Mouse (Mus musculus) spleen, adult 2 months (tissue): Measurements from ENCODE around the gene Zcchc24.

Source experiments
- CTCF ChIP-seq: fragments of 200-500 bp; IDR thresholded peaks from 2 replicates; pipeline ENCODE4 v1.5.1; 2011; ENCODE audit warnings: mild to moderate bottlenecking, inconsistent platforms; ENCODE audit not compliant: insufficient read depth, insufficient read length, insufficient replicate concordance; ENCODE audit errors: extremely low read depth
- POLR2A ChIP-seq: fragments of 200-500 bp; IDR thresholded peaks from 2 replicates; pipeline ENCODE4 v1.6.1; 2011; ENCODE audit warnings: low read depth, low read length, inconsistent platforms

DNA sequence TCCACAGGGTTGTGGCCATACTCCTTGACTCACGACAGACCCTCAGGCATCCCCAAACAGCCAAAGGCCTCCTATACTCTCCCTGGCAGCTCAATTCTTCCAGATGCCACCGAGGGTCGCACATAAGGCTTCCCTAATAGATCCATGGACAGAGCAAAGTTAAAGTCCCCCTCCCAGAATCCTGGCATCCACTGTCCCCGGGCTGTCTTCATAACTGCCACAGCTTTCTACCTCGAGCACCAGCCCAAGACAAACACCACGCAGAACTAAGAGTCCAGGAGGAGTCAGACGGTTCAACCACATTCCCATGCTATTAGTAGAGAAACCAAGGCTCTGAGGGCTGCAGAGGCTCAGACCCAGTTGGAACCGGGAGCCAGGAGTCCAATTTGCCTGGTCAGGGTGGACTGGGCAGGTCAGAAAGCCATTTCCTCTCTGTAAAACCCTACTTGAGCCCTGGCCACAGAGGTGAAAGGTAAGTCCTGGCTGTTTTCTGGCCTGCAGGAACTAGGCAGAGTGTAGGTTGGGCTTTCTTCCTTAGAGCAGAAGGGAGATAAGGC lies 8.8 kb downstream of the Zcchc24 start:
- no peak for TF ChIP-seq CTCF
- TF ChIP-seq POLR2A = no peak
